Mouse (Mus musculus): ENCODE measurements around the gene Apbb1ip. TPM values are rescaled to one million over a fixed set of nuclear protein-coding genes. Genes with fewer than 3 reads are reported as not detected.

The Apbb1ip gene
- polyA plus RNA-seq (2012; rRNA removed) = 1.2 and 2.0 TPM in 2 replicates

GRCm38 (mm10) chr2:22773549-22774180 lies at the start of gene Apbb1ip:
Apbb1ip (plus strand) TSS chr2:22774094.

GRCm38 (mm10) chr2:22895282-22896273 lies 121.7 kb downstream of the Apbb1ip start, which contains the start of gene Pdss1:
Pdss1 (plus strand) TSS chr2:22895522.

Other genes starting within 250 kb of the Apbb1ip start
- 0.09 and 0.36 TPM in 2 replicates for gene Gad2, start 151.9 kb upstream of the Apbb1ip start, polyA plus RNA-seq (2012; rRNA removed)
- 17.6 and 20.7 TPM in 2 replicates for gene Pdss1, start 121.4 kb downstream of the Apbb1ip start, polyA plus RNA-seq (2012; rRNA removed)

Measured in colon, adult 2 months (tissue).